Mouse (Mus musculus): ENCODE measurements around the gene Serpinf1.

The Serpinf1 gene

DNA sequence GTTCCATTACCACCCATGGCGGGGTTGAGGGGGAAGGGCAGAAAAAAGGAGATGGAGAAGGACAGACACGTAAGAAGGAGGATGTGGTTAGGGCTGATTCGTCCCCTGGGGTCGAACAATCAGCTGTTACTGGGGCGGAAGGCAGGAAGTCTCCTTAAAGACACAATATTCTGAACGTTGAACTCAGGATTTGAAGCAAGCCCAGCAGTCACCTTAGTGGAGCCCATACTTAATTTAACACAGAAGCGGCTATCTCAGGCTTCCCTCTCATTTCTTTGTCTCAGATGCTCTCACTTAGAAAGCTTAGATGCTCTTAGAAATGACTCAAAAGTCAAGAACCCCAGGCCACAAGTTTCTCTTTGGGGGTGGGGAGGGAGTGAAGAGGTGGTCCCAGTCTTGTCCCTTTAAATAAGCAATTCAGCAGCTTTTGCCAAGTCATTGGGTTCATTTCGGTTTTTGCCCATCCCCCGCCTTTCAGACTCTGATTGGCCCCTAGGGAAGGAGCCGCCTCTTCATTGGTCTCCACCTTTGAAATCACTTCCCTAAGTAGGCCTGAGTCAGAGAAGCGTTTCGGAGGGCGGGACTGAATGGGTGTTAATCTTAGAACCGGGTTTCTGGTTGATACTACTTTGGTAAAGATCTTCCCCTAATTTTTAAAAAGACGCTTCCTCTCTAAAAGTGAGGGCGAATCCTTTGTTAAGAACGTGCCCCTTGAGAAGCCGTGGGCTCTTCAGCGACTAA lies 37.8 kb upstream of the Serpinf1 start:
- ChIA-PET POLR2A (interaction anchor here (0.6 to 9.9 kb wide), 112 partner anchors 8 to 631 kb away, joined by 3 to 130 read pairs (median 6); partner anchors contain the start of genes Prpf8 (in 4 of the 4), Rilp (in 4 of the 4), Slc43a2 (in 3 of the 4) and Ywhae (in 3 of the 4)), CTCF (interaction anchor here in 3 of 4 experiments (0.5 to 1.7 kb wide), 11 partner anchors 34 to 946 kb away, joined by 3 to 8 read pairs (median 3); partner anchors contain the start of genes Rilp (in 2 of the 3) and Timm22 (in 1 of the 3))

DNA sequence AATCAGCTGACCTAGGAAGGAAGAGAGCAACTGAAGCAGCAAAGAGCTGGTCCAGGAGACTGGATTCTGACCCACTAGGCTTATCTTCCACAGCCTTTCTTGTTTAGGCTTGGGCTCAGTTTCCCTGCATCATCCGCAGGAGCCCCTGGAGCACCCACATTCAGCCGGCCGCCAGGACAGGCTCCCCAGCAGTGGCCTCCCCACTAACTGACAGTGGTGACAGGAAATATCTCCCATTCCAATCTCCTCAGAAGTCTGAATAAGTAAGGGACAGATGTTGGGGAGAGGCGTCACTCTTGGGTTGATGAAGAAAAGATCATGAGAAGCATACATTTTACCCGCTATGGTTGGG lies 37.2 kb upstream of the Serpinf1 start:
- CTCF ChIA-PET: interaction anchor here in 3 of 4 experiments (0.5 to 1.1 kb wide), 4 partner anchors 51 to 580 kb away, joined by 3 to 6 read pairs (median 3); partner anchors contain the start of gene Rilp (in 1 of the 3)
- POLR2A ChIA-PET: interaction anchor here (0.6 to 9.9 kb wide), 55 partner anchors 8 to 628 kb away, joined by 3 to 130 read pairs (median 9); partner anchors contain the start of genes Prpf8 (in 4 of the 4), Rilp (in 3 of the 4), Inpp5k (in 2 of the 4) and Rpa1 (in 2 of the 4)

DNA sequence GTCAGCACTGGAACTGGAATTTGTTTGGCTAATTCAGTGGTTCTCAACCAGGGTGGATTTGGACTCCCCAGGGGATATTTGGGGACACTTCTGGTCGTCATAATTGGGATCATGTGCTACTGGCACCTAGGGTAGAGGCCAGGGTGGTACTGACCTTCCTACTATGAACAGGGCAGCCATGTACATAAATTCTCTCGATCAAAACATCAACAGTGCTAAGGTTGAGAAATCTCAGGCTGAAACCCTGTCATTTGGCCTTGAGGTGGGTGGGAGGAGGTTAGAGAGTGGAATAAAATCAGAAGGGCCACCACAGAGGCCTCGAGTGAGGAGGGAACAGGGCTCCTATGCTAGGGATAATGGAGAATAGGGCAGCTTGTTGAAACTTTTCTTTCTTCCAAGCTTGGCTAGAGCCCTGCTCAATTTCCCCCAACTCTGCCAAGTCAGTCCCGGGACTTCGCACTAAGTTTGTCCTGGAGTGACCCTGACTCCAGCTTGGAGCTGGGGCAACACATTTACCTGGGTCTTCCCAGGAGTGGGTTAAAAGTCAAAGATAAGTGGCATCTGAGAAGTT lies 36.7 kb upstream of the Serpinf1 start:
- ChIA-PET POLR2A (interaction anchor here in 3 of 4 experiments (0.6 to 9.9 kb wide), 19 partner anchors 7 to 115 kb away, joined by 3 to 130 read pairs (median 20); partner anchors contain the start of genes Prpf8 (in 2 of the 3), Rpa1 (in 2 of the 3), Smyd4 (in 2 of the 3) and Wdr81 (in 2 of the 3)), CTCF (interaction anchor here in 2 of 4 experiments (0.5 to 1.1 kb wide), 3 partner anchors 51 to 581 kb away, joined by 3 to 6 read pairs (median 3); partner anchors contain the start of gene Rilp (in 1 of the 2))

DNA sequence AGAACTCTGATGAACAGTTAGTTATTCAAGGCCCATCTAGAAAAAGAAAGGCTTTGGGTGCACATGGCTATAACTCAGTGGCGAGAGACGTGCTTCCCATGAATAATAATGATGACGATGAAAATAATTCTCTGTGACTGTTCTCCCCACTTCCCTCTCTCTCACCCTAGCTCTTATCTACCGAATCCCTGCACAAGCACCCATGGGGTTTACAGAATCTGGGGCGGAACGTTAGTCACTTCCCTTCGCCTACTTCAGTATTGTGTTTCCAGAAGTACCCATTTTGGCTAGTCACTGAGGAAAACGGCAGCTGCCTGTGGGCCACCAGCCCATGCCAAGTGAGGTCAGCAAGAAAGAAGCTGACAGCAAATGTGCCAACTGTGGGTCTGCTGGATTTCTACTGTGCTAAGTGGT lies 36.1 kb upstream of the Serpinf1 start:
- ChIA-PET CTCF (no interaction called here), POLR2A (interaction anchor here in 3 of 4 experiments (0.6 to 9.9 kb wide), 8 partner anchors 9 to 114 kb away, joined by 3 to 130 read pairs (median 24); partner anchors contain the start of genes Rilp (in 1 of the 3), Slc43a2 (in 1 of the 3) and Wdr81 (in 1 of the 3))

DNA sequence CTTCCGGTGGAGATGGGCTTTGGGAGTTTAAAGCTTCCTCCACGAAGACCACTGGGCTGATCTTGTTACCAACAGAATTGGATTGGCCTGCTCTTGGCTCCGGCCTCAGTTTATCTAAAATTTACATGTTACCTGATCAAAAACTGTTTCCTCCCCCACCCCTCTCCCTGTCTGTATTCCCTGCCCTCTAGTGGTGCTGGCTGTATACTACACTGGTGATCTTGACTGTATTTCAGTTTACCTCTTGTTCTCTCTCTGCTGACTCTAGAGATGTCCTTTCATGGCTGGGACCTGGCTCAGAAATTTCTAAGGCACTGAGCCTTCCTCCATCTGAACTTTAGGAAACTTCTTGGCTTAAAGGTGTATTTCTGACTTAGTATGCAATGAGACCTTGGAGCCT lies 35.7 kb upstream of the Serpinf1 start:
- POLR2A ChIA-PET: interaction anchor here in 3 of 4 experiments (1.3 to 9.9 kb wide), 5 partner anchors 9 to 73 kb away, joined by 3 to 130 read pairs (median 40); partner anchors contain the start of genes Rilp (in 1 of the 3), Slc43a2 (in 1 of the 3) and Wdr81 (in 1 of the 3)
- CTCF ChIA-PET: interaction anchor here in 1 of 4 experiments (0.6 kb wide), 1 partner anchor 36 kb away, joined by 3 read pairs; no protein-coding TSS in a partner anchor

DNA sequence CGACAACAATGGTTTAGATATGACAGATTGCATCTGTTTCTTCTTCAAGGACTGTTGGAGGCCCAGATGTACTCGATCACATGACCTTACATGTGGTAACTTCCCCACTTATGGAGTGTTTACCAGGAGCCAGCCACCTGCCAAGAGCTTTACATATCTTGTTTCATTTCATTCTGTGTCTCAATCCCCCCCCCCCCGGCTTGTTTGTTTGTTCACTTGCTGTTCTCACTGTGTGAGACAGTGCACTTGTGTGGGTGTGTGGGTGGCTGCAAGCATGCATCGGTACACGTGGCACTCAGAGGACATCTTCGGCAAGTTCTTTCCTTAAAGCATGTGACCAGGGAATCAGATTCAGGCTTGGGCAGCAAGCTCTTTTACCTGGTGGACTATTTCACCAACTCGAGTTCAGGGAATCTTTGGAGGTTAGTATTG lies 34.0 kb upstream of the Serpinf1 start:
- ChIA-PET POLR2A (interaction anchor here in 3 of 4 experiments (0.6 to 1.6 kb wide), 9 partner anchors 12 to 1167 kb away, joined by 3 to 7 read pairs (median 3); partner anchors contain the start of genes Prpf8 (in 1 of the 3), Serpinf2 (in 1 of the 3) and Slc43a2 (in 1 of the 3)), CTCF (interaction anchor here in 2 of 4 experiments (0.6 to 1.1 kb wide), 2 partner anchors 11 to 50 kb away, joined by 3 to 7 read pairs; no protein-coding TSS in a partner anchor)

DNA sequence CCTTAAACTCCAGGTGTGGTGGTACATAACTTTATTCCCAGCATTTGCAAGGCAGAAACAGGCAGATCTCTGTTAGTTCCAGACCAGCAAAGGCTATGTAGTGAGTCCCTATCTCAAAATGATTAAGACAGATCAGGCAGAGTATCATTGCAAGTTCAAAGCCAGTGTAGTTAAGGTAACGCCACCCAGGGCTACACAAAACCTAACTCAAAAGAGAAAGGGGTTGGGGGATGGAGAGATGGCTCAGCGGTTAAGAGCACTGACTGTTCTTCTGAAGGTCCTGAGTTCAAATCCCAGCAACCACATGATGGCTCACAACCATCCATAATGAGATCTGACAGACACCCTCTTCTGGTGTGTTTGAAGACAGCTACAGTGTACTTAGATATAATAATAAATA lies 33.5 kb upstream of the Serpinf1 start:
- POLR2A ChIA-PET: interaction anchor here in 2 of 4 experiments (0.6 to 1.6 kb wide), 5 partner anchors 12 to 510 kb away, joined by 3 to 7 read pairs (median 3); partner anchors contain the start of genes Prpf8 (in 1 of the 2) and Serpinf2 (in 1 of the 2)
- CTCF ChIA-PET: interaction anchor here in 2 of 4 experiments (0.6 to 1.1 kb wide), 2 partner anchors 11 to 49 kb away, joined by 3 to 7 read pairs; no protein-coding TSS in a partner anchor

DNA sequence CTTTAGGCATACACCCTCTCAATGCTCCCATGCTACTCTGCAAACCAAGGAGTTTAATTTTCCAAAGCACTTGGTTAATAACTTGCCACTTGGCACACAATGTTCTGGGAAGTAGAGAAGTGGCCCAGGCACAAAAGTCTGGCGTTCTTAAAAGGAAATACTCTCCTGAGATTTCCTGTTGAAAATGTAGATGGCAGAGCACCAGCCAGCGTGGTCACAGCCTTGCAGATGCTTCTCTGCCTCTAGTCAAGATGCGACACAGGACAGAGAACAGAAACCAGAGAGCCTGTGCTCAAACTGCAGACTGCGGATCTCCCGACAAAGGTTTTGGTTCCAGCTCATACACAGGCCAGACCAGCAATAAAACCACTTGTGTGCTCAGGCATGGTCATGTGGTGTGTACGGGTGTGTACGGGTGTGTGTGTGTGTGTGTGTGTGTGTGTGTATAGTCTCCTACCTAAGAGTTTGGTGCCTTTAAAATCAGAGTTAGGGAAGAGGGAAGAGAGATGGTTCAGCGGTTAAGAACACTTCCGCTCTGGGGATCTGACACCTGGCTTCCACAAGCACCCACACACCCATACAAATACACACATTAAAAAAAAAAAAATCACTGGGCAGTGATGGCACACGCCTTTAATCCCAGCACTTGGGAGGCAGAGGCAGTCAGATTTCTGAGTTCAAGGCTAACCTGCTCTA lies 32.7 kb upstream of the Serpinf1 start:
- POLR2A ChIA-PET: interaction anchor here (0.5 to 10.9 kb wide), 25 partner anchors 7 to 623 kb away, joined by 3 to 130 read pairs (median 5); partner anchors contain the start of genes Prpf8 (in 2 of the 4), Rilp (in 2 of the 4) and Tlcd2 (in 2 of the 4)

DNA sequence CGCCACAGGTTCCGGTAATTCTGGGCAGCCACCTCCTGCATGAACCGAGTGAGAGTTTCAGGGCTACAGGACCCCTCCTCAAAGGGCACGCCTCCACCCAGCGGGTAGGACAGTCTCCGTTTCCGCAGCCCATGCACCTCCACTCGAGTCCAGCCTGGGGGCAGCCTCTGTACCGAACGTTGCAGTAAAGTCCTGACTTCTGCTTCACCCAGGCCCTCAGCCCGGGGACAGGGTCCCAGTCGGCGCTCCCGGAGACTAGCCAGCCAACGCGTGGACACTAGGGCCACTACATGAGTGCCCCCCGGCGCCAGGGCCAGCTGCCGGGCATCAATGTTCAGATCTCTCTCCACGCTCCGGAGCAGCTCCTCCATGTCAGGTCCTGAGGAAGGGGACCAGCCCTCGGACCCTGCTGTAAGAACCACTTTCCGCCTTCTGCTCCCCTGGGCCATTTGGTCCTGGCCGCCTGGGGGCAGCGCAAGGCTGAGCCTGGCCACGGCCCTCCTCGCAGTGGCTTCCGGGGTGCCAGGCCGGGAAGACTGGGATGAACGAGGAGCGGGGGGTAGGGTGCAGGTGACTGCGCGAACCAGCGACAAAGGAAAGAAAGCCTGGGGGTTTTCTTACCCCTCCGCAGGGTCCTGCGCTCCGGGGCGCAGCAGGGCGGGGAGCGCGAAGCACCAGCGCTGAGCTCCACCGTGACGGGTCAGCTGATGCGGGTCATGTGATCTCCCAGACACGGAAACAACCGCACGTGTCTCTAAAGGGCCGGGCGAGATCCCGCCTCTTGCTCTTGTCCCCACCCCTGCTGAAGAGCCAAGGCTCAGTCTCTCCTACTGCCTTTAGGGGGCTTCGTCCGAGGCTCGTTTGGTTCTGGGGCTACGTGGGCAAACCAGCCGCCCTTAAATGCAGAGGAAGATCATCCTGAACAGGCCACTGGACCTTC lies 31.8 kb upstream of the Serpinf1 start, which contains the start of gene Wdr81:
TSS of gene Wdr81 (minus strand) at position 727 of the 940 bp plus-strand sequence.
- ChIA-PET CTCF (interaction anchor here (0.5 to 1.3 kb wide), 13 partner anchors 9 to 834 kb away, joined by 3 to 5 read pairs (median 3); partner anchors contain the start of genes Hic1 (in 1 of the 4), Prpf8 (in 1 of the 4) and Rilp (in 1 of the 4)), POLR2A (interaction anchor here (0.5 to 10.9 kb wide), 33 partner anchors 8 to 622 kb away, joined by 3 to 130 read pairs (median 4); partner anchors contain the start of genes Prpf8 (in 2 of the 4), Rilp (in 2 of the 4), Tlcd2 (in 2 of the 4) and Serpinf1 (in 1 of the 4))

More for the DNA sequence above, 32.7 kb upstream of the Serpinf1 start:
- CTCF ChIA-PET: interaction anchor here in 2 of 4 experiments (0.7 to 1.3 kb wide), 6 partner anchors 9 to 55 kb away, joined by 3 to 5 read pairs (median 4); partner anchors contain the start of genes Prpf8 (in 1 of the 2) and Rilp (in 1 of the 2)

DNA sequence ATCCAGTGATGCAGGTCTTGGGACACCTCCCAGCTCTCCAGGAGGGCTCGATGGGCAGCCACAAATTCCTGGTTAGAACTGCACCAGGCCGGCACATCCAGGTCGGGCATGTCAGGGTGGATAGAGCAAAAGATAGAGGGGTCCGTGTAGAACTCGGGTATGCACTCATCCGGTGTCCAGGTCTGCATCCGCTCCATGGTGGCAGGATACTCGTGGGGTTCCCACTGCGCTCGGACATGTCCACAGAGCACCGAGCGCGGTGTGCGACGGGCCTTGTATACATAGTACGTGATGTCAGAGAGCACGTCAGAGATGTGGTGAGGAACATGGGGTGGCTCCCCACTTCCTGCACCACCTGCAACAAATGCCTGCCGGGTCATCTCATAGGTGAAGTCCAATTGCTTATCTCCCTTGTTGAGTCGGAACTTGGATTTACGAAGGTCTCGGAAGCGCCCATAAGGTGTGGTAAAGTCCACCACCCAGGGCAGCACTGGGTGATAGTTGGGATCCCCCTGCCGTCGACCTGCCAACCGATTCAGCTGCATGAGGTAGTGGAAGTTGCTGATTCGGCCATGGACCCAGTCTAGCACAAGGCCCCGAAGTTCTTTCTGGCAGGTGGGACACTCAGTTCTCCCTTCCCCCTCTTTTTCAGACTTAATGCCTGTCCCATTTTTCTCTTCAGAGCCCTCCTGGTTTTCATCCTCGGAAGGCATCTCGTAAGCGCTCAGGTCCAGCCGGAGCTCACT lies 30.5 kb upstream of the Serpinf1 start:
- CTCF ChIA-PET: interaction anchor here in 2 of 4 experiments (1.0 to 1.7 kb wide), 5 partner anchors 17 to 832 kb away, joined by 3 to 5 read pairs (median 3); partner anchors contain the start of genes Hic1 (in 1 of the 2) and Rilp (in 1 of the 2)
- POLR2A ChIA-PET: interaction anchor here in 3 of 4 experiments (1.0 to 10.9 kb wide), 18 partner anchors 7 to 105 kb away, joined by 3 to 130 read pairs (median 5); partner anchors contain the start of genes Prpf8 (in 2 of the 3), Rilp (in 2 of the 3), Tlcd2 (in 2 of the 3) and Serpinf1 (in 1 of the 3)

DNA sequence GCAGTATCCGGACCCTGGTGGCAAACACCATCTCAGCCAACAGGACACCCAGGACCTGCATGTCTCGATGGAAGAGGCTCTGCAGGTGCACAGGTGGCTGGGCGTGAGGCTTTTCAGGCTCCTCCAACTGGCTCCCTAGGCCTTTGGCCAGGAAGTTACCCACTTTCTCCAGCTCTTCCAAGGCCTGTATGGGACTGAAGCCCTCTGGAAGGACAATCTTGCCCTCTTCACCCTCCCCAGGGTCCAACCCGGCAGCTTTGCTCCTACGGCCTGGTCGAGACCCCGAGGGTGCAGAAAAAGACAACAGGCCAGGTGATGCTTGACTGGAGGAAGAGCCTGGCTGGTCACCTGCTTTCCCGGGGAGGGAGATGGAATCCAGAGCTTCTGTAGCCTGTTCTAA lies 29.6 kb upstream of the Serpinf1 start:
- CTCF ChIA-PET: interaction anchor here in 2 of 4 experiments (0.6 to 1.7 kb wide), 4 partner anchors 10 to 58 kb away, joined by 3 to 5 read pairs (median 4); partner anchors contain the start of gene Rilp (in 1 of the 2)
- POLR2A ChIA-PET: interaction anchor here in 3 of 4 experiments (0.6 to 10.9 kb wide), 12 partner anchors 10 to 58 kb away, joined by 3 to 130 read pairs (median 3); partner anchors contain the start of genes Tlcd2 (in 2 of the 3), Prpf8 (in 1 of the 3) and Serpinf2 (in 1 of the 3)

DNA sequence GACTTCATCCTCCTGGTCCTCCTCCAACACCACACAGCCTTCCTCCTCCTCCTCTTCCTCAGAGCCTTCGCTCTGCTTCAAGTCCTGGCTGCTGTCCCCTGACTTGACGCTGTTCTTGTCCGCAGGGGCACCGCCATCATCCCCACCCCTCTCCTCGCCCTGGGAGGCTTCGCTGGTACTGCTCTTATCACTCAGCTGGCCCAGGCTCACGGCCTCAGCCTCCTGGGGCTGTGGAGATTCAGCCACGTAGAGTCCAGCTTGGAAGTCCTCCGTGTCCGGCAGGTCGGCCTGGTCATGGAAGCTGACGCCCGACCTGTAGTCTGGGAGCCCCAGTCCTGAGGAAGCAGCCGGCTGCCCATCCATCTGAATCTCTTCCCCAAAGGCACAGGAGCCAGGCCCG lies 28.4 kb upstream of the Serpinf1 start:
- POLR2A ChIA-PET: interaction anchor here (1.1 to 10.9 kb wide), 11 partner anchors 9 to 36 kb away, joined by 3 to 130 read pairs (median 5); partner anchors contain the start of genes Tlcd2 (in 3 of the 4), Prpf8 (in 1 of the 4) and Serpinf2 (in 1 of the 4)
- CTCF ChIA-PET: interaction anchor here in 2 of 4 experiments (1.4 to 1.7 kb wide), 2 partner anchors 16 to 59 kb away, joined by 3 to 5 read pairs; partner anchors contain the start of gene Rilp (in 1 of the 2)

DNA sequence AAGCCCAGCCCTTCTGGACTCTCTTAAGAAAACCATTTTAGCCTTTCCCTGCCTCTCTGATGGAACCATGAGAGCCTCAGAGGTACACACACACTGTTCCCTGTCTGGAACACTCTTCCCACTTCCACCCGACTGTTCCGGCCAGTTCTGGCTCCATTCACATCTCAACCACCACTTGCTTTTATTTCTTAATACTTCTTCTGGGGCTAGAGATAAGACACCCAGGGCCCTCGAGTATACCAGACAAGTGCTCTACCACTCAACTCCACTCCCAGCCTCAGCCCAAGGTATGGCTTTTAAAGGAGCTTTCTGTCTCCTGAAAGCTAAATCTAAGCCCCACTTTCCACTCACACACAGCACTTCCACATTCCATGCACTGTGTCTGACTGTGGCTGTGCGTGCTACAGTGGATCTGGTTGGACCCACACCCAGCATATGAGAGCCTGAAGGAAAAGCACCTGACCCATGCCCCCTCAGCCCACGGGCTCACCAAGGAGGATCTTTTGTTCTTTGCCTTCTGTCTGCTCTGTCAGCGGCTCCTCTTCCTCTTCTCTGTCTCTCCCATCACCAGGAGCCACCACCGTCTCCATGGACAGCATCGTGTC lies 27.9 kb upstream of the Serpinf1 start:
- ChIA-PET POLR2A (interaction anchor here (1.1 to 10.9 kb wide), 10 partner anchors 9 to 36 kb away, joined by 3 to 130 read pairs (median 5); partner anchors contain the start of genes Tlcd2 (in 3 of the 4) and Prpf8 (in 2 of the 4)), CTCF (interaction anchor here in 1 of 4 experiments (1.4 kb wide), 1 partner anchor 16 kb away, joined by 3 read pairs; no protein-coding TSS in a partner anchor)

DNA sequence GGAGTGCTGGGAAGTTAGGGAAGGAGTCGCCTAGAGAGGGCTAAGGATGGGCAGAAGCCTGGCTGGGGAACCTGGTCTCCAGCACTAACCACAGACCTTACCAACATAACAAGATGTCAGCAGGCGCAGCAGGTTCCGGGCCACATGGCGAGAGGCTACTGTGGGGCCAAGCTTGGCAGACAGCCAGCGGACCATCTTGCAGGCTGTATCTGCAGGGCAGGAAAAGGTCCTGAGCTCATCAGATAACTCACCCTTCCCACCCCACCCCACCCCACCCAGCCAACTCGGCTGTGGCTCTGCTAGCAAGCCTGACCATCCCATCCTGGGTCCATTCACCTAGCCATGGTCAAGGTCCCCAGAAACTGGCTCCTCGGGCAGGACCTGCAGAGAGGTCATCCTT lies 27.2 kb upstream of the Serpinf1 start:
- ChIA-PET POLR2A (interaction anchor here in 2 of 4 experiments (1.2 to 10.9 kb wide), 6 partner anchors 8 to 37 kb away, joined by 3 to 130 read pairs (median 8); partner anchors contain the start of genes Tlcd2 (in 2 of the 2) and Prpf8 (in 1 of the 2)), CTCF (no interaction called here)

Data from embryonic stem cell, embryonic (primary cell).